Mouse (Mus musculus): ENCODE results near the gene Add3. TPM values are rescaled to one million over a fixed set of nuclear protein-coding genes. Genes with fewer than 3 reads are reported as not detected.

Gene Add3
- total RNA-seq, 2 experiments from 2014 or later, result 93.4 to 93.5 TPM

- no peak for DNase-seq
- intact Hi-C loops (cut with DNase I), result no loop called here
These were observed 11.5 kb upstream of the Add3 start for GRCm38 (mm10) chr19:53128494-53129337.

GRCm38 (mm10) chr19:53130399-53131175 is 9.7 kb upstream of the Add3 start:
- no peak for DNase-seq
- intact Hi-C loops (cut with DNase I), result no loop called here

- intact Hi-C loops (cut with DNase I), result no loop called here
- no peak for DNase-seq
These were observed 7.8 kb upstream of the Add3 start for GRCm38 (mm10) chr19:53132471-53132870.

GRCm38 (mm10) chr19:53136336-53137090 is 3.7 kb upstream of the Add3 start:
- intact Hi-C loops (cut with DNase I), result no loop called here
- no peak for DNase-seq

- intact Hi-C loops (cut with DNase I), result no loop called here
- no peak for DNase-seq
These were observed 3.0 kb upstream of the Add3 start for GRCm38 (mm10) chr19:53137116-53137670.

- DNase-seq, result no peak
- intact Hi-C loops (cut with DNase I), result loop anchor here (5.0 kb wide), 1 partner anchor 104 kb away; no protein-coding TSS in a partner anchor
These were observed 584 bp downstream of the Add3 start for GRCm38 (mm10) chr19:53140804-53141250.

- intact Hi-C loops (cut with DNase I), result loop anchor here (5.0 kb wide), 1 partner anchor 104 kb away; no protein-coding TSS in a partner anchor
- peak; percentile 30 for DNase-seq
These were observed 1.2 kb downstream of the Add3 start for GRCm38 (mm10) chr19:53141251-53142072.

- intact Hi-C loops (cut with DNase I), result loop anchor here (5.0 kb wide), 1 partner anchor 105 kb away; no protein-coding TSS in a partner anchor
- DNase-seq, result peak; percentile 100
These were observed 2.2 kb downstream of the Add3 start for GRCm38 (mm10) chr19:53142190-53143107.

GRCm38 (mm10) chr19:53143108-53143971 is 3.1 kb downstream of the Add3 start:
- intact Hi-C loops (cut with DNase I), result loop anchor here (5.0 kb wide), 1 partner anchor 106 kb away; no protein-coding TSS in a partner anchor
- DNase-seq, result peak; percentile 37

- intact Hi-C loops (cut with DNase I), result no loop called here
- DNase-seq, result no peak
These were observed 4.8 kb downstream of the Add3 start for GRCm38 (mm10) chr19:53145075-53145474.

GRCm38 (mm10) chr19:53149381-53149780 is 9.1 kb downstream of the Add3 start:
- no peak for DNase-seq
- intact Hi-C loops (cut with DNase I), result no loop called here

- intact Hi-C loops (cut with DNase I), result no loop called here
- DNase-seq, result no peak
These were observed 12.2 kb downstream of the Add3 start for GRCm38 (mm10) chr19:53152451-53152850.

- intact Hi-C loops (cut with DNase I), result no loop called here
- DNase-seq, result no peak
These were observed 12.9 kb downstream of the Add3 start for GRCm38 (mm10) chr19:53153096-53153495.

- intact Hi-C loops (cut with DNase I), result no loop called here
These were observed 13.9 kb downstream of the Add3 start for GRCm38 (mm10) chr19:53154156-53154555.

GRCm38 (mm10) chr19:53156361-53156760 is 16.1 kb downstream of the Add3 start:
- intact Hi-C loops (cut with DNase I), result no loop called here
- DNase-seq, result no peak

More at GRCm38 (mm10) chr19:53154156-53154555, 13.9 kb downstream of the Add3 start:
- DNase-seq, result no peak

GRCm38 (mm10) chr19:53157176-53157575 is 16.9 kb downstream of the Add3 start:
- intact Hi-C loops (cut with DNase I), result no loop called here
- DNase-seq, result no peak

GRCm38 (mm10) chr19:53159351-53159750 is 19.1 kb downstream of the Add3 start:
- no peak for DNase-seq
- intact Hi-C loops (cut with DNase I), result no loop called here

Measured in left cerebral cortex, postnatal 4 days (tissue).